Mouse (Mus musculus) megakaryocyte-erythroid progenitor cell, adult 5-6 weeks (primary cell): ENCODE measurements around the gene Elmsan1. TPM values are rescaled to one million over a fixed set of nuclear protein-coding genes. Genes with fewer than 3 reads are reported as not detected.

Experiments
- ATAC-seq: replicated peaks from 2 replicates; pipeline ENCODE4 v1.8.0; 2016; ENCODE audit warnings: mild to moderate bottlenecking, inconsistent platforms; ENCODE audit not compliant: severe bottlenecking, poor library complexity, low FRiP score, low TSS enrichment
- total RNA-seq, 2 experiments: library from RNA; stranded (forward) in 1 of 2; stranded (reverse) in 1 of 2; fragments of 200-1000, 215-1000 nt in 1 of 2; fragments of >200 nt in 1 of 2; fragmentation: Nextera tagmentation in 1 of 2; gene quantifications; 2 replicates each; pipeline ENCODE4 v1.2.3; 2014 to 2017

Elmsan1 gene
- total RNA-seq, 2 experiments from 2014 or later = 13.2 to 42.1 TPM

GRCm38 (mm10) chr12:84217508-84218131, 1.1 kb downstream of the Elmsan1 start:
- ATAC-seq = no peak

- ATAC-seq = peak; percentile 6; the same call in 1 of the 2 replicates
Measured at GRCm38 (mm10) chr12:84217111-84217507, 1.6 kb downstream of the Elmsan1 start.

- no peak for ATAC-seq
Measured at GRCm38 (mm10) chr12:84215758-84216440, 2.8 kb downstream of the Elmsan1 start.

GRCm38 (mm10) chr12:84214495-84215175, 4.0 kb downstream of the Elmsan1 start:
- ATAC-seq = no peak

GRCm38 (mm10) chr12:84212297-84212696, 6.4 kb downstream of the Elmsan1 start:
- no peak for ATAC-seq

- no peak for ATAC-seq
Measured at GRCm38 (mm10) chr12:84211021-84211538, 7.6 kb downstream of the Elmsan1 start.

- no peak for ATAC-seq
Measured at GRCm38 (mm10) chr12:84210288-84210687, 8.4 kb downstream of the Elmsan1 start.

- no peak for ATAC-seq
Measured at GRCm38 (mm10) chr12:84209093-84209492, 9.6 kb downstream of the Elmsan1 start.

GRCm38 (mm10) chr12:84207209-84207817, 11.4 kb downstream of the Elmsan1 start:
- ATAC-seq = no peak

- ATAC-seq = no peak
Measured at GRCm38 (mm10) chr12:84206525-84206924, 12.2 kb downstream of the Elmsan1 start.

GRCm38 (mm10) chr12:84205659-84206185, 13.0 kb downstream of the Elmsan1 start:
- no peak for ATAC-seq

- peak; percentile 73 for ATAC-seq
Measured at GRCm38 (mm10) chr12:84204662-84205061, 14.0 kb downstream of the Elmsan1 start.

- ATAC-seq = peak; percentile 86
Measured at GRCm38 (mm10) chr12:84203778-84204216, 14.9 kb downstream of the Elmsan1 start.

- ATAC-seq = peak; percentile 43
Measured at GRCm38 (mm10) chr12:84203170-84203777, 15.4 kb downstream of the Elmsan1 start.

GRCm38 (mm10) chr12:84202561-84202960, 16.1 kb downstream of the Elmsan1 start:
- ATAC-seq = no peak

GRCm38 (mm10) chr12:84201686-84202484, 16.8 kb downstream of the Elmsan1 start:
- no peak for ATAC-seq

- no peak for ATAC-seq
Measured at GRCm38 (mm10) chr12:84201222-84201621, 17.5 kb downstream of the Elmsan1 start.

- ATAC-seq = no peak
Measured at GRCm38 (mm10) chr12:84198880-84199279, 19.8 kb downstream of the Elmsan1 start.
